Mouse (Mus musculus): ENCODE results near the gene Sema5a.

Sema5a gene

DNA sequence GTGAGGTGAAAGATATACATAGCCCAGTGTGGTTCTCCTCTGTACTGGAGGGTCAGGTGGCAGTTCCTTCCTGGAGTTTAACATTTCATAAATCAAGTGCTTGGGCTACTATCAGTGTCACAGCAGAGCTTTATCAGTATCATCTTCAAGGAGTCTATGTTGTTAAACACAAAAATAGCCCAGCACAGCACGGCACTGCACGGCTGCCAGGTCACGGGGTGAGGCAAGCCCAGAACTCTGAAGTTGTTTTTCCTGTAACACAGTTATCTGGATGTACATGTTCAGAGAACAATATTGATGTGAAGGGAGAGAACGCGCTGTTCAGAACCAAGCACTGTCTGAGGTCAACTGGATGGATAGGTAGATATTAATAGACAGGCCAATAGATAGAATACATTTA is 112.2 kb downstream of the Sema5a start:
- DNase-seq (ENCODE audit: low read depth, low spot score): no peak

DNA sequence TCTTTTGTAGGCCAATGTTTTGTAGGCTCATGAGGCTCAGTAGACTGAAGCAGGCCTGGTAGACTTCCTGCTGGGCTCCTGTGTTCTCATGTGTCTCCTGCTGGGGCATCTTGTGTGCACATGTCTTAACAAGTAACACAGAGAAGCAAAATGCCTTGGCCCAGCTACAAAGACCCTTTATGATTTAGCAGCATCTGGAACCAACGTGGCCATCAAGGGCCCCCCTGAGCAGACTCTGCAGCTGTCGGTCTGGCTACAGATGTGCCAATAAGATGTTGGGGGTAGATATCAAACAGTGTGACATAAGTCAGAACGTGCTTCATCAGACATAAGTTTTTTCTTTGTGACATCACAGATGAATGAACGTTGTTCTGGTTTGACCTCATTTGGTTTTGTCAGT is 123.2 kb downstream of the Sema5a start:
- no peak for DNase-seq (ENCODE audit: low read depth, low spot score)

DNA sequence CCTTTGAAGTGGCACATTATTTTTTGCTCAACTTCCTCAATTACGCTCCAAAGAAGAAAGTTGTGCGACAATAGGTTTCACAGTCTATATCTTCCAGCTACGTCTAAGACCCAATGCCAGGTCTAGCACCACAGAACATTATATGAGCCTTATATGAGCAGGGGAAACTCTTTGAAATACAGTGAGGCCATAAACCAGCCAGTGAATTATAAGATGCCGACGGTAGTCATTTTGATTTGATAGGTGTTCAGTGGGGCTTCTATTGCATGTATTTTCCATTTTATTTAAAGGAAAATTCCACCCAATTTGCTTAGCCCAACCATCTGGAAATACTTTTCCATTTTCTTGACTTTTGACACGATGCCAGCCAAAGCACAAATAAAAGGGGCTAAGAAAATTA is 126.3 kb downstream of the Sema5a start:
- DNase-seq (ENCODE audit: low read depth, low spot score): no peak

DNA sequence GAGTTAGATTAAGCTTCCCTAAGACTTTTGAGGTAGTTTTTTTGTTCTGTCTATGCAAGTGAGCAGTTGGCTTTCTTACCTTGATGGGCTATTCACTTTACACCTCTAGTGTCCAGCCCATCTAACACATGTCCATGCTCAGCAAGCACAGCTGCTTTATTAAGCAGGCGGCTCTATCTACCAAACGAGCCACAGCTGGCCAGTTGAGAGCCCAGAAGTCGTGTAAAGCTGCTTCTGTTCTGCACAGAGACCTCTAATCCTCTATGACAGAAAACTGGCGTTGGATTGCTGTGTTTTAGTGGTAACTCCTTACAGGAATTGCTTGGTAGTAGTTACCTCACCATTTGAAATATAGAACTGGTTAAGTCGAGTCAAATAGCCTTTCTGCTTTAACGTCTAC is 126.8 kb downstream of the Sema5a start:
- DNase-seq (ENCODE audit: low read depth, low spot score): no peak

DNA sequence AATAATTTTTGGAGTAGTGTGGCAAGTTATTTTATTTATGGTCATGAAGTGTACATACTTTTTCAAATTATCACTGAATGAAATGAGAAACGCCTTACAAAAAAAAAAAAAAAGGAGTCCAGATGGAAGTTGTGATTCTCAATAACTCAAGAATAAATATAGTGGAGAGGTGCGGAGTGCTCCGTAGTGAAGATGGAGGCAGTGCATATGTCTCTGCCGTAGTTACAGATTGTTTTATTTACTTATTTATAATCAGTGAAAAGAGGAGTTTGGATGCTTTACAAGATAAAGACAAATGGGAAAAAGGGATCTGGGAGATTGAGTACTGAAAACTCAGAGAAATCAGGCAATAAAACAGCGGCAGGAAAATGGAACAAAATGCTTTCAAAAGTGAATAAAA is 131.7 kb downstream of the Sema5a start:
- DNase-seq (ENCODE audit: low read depth, low spot score): no peak

DNA sequence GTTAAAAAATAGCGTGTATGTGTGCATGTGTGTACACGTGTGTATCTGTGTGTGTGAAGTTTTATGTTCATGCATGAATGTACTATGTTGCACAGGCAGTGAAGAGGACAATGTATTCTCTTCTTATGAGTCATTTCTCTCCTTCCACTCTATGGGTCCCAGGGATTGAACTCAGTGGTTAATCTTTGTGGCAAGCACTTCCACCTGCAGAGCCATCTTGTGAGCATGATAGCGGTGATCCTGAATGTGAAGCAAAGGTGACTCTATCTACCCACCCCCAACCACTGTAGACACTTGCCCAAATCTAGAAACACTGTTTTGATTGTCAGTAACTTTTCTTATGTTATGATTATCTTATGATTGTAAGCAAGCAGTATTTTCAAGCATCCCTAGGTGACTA is 133.2 kb downstream of the Sema5a start:
- DNase-seq (ENCODE audit: low read depth, low spot score): no peak

DNA sequence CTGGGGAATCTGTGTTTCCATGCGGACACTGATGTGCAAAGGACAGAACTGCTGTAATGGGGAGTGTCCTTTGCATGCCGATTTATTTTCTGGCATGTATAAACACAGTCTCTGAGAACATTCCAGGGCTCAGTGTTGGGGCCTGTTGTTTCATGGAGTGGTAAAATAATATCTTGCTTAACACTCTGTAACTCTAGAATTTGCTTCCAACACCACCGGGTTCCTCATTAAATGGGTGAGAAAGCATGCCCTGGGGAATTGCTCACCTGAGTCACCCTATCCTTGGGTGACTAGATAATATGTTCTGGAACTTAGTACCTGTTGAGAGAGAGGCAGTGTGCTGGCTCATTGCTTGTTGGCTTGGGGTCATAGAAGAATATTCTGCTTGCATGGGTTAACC is 135.7 kb downstream of the Sema5a start:
- no peak for DNase-seq (ENCODE audit: low read depth, low spot score)

DNA sequence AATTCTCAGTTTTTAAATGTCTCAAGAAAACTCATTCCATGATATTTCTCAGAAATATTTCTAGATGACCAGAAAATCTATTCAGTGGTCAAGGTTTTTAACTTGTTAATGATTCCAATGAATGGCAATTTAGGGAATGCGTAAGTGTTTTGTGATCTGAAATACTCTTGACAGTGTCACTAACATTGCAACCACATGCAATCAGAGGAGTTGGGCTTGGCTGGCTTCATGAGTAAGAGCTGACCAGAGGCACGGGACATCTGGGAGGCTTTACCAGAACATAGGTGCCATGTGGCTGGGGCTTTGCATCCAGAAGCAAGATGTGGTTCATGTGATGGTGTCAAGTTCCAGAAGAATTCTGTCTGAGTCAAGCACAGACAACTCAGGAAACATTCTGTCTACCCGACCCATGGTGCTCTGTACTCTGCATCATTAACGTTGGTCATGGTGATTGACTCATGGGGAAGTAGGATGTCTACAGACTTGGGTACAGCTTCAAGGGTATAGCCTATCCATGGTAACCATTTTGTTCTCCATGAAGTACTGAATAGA is 138.4 kb downstream of the Sema5a start:
- no peak for DNase-seq (ENCODE audit: low read depth, low spot score)

DNA sequence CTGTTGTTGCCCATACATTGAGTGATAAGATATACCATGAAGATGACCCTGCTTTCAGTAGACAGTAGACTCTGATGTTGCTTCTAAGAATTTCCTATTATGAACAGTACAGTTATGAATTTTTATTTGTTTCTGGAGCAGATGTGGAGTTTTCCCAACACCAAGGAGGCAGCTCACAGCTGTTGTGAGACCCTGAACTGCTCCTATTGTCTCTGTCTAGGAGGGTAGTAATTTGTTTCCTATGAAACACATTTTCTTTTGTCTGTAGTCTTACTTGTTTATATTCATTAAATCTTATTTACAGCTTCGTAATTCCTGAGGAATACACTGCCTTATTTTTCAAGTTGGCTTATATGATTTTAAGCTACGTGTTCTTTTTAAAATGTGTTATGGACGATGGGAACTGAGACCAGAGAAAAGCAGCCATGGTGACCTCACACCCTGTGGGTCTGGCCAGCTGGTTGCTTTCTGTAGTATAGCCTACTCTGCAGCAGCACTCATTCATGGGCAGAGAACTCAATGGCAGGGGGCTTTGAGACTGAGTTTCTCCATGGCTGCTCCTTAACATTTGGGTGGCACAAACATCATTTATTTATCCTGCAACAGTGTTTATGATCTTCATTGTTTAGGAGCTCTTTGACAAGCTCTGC is 151.8 kb downstream of the Sema5a start:
- DNase-seq (ENCODE audit: low read depth, low spot score): no peak

DNA sequence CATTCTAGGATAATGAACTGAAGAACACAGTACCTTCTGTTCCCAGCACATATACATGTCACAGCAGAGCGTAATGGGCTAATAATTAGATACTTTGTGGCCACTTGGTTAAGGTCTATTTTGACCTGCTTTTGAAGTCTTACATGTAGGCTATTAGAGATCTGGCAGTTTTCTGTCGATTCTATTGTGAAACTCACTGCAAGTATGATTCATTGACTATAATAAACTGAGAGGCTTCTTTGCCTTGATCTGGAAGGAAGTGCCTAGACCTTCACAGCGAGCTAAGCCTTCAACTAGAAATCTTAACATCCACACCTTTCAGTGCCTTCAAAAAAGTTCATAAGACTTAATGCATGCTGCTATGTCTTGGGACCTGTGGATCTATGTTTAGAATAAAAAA is 152.5 kb downstream of the Sema5a start:
- no peak for DNase-seq (ENCODE audit: low read depth, low spot score)

DNA sequence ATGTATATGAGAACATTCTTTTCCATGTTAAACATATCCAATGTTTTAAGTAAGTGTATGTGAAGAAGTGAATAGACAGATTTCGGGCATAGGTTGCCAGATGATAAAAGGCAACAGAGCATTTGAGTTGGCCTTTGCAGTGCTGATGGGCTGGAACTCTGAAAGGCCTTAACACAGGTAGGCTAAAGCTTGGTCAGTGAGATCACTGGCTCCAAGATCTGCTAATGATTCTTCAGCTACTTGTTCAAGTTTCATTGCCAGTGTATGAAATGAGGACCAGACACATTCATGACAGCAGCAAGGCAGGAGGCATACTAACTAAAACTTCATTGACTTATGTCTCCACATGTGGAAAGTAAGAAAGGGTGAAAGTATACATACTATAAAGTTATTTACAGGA is 154.1 kb downstream of the Sema5a start:
- DNase-seq (ENCODE audit: low read depth, low spot score): no peak

DNA sequence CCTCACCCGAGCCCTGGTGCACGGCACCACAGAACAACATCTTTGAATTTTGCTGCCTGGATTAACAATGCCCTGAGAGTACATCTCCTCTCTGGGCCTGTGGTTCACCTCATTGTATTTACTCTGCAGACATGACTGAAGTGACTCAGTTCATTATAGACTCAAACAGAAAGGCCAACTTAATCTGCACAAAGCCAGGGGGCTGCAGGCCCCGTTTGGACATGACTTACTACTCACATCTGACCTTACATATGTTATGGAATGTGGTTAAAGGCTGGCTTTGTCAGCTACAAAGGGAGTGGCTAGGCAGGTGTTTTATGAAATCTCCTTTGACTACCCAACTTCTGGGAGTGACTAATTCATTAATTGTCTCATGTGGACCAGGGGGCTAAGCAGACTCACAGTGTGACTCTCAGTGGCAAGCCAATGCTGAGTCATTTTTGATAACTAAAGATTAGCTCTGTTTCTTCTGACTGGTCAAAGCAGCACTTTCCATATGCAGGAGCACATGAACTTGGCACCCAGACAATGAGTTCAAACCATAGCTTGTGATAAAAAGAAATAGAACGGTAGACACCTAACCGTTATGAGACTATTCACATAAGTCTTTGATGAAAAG is 157.4 kb downstream of the Sema5a start:
- DNase-seq (ENCODE audit: low read depth, low spot score): no peak

DNA sequence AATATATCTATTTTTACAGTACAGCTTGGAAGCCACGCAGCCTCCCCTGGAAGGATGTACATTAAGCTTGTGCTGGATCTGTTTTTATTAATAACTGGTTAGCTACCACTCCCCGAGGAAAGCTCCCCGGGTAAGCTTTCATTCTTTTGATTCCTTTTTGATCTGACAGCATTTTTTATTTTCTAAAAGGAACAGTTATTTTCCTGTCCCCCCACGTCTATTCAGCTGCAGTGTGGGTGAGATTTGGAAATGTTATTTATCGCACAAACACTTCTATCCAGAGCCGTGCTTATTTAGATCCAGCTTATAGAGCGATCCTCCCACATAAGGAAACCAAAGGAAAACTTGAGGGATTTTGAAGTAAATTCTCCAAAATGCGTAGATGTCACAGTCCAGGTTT is 158.7 kb downstream of the Sema5a start:
- DNase-seq (ENCODE audit: low read depth, low spot score): peak; percentile 51

DNA sequence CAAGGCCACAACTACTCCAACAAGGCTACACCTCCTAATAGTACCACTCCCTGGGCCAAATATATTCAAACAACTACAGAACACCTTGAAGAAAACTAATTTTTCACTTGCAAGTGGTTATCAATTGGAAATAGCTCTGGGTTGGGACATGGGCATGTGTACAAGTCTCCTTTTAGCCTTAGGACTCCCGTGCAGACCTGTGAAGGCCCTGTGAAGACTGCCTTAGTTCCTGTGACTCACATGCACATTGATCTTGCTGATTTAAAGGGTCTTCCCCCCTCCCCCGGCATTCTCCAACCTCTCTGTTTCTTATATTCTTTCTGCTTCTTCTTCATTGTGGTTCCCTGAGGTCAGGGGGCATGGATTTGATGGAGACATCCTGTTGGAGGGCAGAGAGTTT is 161.8 kb downstream of the Sema5a start:
- DNase-seq (ENCODE audit: low read depth, low spot score): no peak

DNA sequence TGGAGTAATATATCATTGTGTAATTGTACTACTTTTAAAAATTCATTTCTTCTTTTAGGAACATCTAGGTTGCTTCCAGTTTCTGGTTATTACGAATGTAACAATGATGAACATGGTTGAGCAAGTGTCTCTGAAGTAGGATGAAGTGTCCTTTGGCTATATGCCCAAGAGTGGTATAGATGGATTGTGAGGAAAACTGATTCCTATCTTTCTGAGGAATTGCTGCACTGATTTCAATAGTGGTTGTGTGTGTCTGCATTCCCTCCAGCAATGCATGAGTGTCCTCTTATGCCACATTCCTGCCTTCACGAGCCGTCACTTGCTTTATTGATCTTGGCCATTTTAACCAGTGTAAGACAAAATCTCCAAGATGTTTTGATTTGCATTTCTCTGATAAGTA is 163.2 kb downstream of the Sema5a start:
- no peak for DNase-seq (ENCODE audit: low read depth, low spot score)

DNA sequence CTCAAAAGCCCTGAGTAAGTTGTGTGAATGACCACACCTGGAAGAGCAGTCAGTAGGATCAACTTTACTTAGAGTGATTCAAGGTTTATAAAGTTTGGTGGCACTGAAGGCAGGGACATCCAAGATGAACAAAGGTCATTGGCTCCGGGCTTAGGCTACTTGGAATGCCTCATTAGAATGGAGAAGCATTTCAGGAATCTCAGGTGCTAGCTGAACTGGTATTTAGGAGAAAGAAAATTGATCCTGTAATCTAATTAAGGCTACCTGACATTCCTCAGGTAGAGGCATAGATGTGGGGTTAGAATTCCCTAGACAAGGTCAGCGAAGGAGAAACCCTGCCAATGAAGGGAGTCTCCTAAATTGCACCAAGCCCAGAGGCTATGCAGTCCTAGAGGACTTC is 171.7 kb downstream of the Sema5a start:
- DNase-seq (ENCODE audit: low read depth, low spot score): no peak

DNA sequence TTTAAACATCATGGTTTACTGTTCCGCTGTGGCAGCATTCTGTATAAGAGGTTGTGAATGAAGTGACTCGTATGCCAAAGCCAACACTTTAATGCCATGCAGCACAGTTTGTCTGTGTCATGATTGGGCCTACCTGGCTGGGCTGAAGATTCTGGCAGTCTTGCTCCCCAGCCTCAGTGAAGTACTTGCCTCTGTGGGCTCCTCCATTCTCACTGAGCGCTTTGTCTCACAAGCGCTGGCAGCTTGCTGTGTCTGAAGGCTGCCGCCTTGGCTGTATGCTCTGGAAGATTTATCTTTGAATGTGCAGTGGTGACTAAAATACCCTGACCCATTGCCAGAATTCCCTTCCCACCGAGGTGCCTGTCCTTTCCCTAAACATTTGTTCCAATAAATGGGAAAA is 178.0 kb downstream of the Sema5a start:
- peak; percentile 47 for DNase-seq (ENCODE audit: low read depth, low spot score)

DNA sequence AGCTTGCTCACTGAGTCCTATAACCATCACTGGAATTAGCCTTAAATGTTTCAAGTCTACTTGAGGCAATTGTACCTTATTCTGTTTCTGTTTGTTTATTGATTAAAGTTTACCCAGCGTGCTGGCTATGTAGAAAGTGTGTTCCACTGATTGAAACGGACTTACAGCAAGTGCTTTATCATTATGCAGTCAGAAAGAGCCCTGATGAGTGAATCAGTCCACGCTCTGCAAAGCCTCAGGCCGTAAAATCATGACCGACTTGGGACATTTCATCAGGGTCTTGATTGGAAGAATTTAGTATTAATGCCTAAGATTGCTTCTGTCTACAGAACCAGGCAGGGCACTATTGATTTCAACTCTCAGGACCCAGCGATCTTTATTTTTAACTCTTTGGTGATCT is 178.5 kb downstream of the Sema5a start:
- no peak for DNase-seq (ENCODE audit: low read depth, low spot score)

DNA sequence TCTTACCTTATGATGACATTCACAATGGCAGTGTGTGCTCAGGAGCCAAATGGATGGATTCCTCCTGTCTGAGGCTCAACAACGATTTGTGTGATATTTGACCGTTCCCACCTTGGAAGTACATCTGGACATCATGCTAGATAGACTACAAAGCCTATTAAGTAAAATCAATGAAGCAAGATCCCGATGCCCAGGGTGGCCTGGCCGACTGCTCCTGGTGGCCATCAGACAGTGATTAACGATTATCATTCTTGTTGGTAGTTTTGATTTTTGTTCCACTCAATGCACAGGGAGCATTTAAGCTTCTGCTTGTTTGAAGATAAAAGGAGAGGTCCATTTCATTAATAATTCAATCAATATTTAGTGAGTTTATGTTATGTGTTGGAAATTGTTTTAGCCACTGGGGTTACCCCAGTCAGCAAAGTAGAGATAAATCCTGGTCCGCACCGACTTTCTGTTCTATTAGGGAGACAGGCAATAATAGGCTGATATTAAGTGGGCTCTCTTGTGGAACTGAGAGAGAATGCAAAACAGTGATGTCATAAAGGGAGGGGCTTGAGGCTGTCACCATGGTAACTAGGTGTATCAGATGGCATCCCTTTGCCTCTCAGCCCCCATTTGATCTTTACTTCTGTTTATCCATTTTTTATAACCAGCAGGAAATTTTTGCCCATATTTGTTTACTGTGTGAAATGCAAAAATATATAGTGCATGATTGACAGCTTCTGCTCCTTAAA is 182.7 kb downstream of the Sema5a start:
- no peak for DNase-seq (ENCODE audit: low read depth, low spot score)

DNA sequence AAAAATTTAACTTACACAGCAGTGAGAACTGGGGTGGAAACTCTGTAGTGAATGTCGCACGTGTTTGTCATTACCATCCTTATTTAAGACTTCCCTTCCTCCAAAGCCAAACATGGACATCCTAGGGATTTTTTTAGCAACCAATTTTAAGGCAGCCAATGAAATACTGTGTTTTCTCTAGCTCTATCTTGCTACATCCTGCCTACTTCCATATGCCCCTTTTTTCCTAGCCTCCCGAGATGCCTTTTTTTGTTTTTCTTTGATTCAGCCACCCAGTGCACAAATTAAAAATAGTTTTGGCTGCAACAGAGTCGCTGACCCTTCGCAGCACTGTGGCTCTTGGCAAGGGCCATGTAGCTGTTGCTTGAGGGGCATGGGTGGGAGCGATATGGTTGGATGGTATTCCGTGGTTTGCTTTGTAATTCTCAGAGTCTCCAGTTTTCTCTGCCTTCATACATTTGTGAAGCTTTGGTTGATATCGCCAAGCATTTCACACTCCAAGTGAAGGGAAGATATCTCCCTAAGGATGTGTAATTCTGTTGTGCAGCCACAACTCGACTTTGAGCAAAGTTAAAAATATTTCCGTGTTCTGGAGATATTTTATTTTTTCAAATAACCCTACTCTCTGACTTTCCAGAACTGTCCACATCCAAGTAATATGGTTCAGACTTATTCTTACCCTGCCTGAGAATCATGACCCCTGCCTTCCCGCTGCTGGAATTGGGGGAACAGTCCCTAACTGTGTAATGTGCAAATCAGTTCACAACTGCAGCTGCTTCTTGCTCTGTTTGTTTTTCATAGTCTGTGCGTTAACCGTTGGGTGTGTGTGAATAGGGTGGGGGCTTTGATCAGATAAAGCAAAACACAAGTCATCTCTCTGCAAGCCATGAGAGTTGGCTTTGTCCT is 188.6 kb downstream of the Sema5a start:
- DNase-seq (ENCODE audit: low read depth, low spot score): peak; percentile 78

DNA sequence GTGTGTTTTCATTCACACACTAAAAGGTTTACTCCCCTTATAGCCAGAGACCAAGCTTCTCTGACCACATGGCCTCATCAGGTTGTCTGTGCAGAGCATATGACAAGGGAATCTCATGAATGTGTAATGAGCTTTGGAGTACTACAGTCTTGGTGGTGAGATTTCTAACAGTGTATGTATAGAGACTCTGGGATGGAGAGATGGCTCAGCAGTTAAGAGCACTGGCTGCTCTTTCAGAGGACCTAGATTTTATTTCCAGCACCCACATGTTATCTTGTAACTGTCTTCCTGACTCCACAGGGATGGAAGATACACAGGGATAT is 189.2 kb downstream of the Sema5a start:
- DNase-seq (ENCODE audit: low read depth, low spot score): no peak

DNA sequence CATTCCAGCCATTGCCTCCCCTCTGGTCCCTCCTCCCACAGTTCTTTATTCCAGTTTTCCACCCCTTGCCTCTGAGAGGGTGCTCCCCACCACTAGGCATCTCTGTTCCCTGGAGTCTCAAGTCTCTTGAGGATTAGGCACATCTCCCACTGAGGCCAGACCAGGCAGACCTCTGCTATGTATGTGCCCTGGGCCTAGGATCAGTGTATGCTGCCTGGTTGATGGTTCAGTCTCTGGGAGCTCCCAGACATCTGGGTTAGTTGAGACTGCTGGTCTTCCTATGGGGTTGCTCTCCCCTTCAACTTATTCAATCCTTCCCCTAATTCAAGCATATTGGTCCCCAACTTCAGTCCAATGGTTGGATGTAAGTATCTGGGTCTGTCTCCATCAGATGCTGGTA is 189.7 kb downstream of the Sema5a start:
- no peak for DNase-seq (ENCODE audit: low read depth, low spot score)

Measured in brain, adult 2 months (tissue).